Mouse (Mus musculus) ES-Bruce4 (cell line): Measurements from ENCODE around the gene Crebrf.

Experiments used
- CTCF ChIP-seq: IDR thresholded peaks from one replicate; pipeline ENCODE4 v1.8.1; 2011; ENCODE audit warnings: low read depth, low read length
- EP300 ChIP-seq: IDR thresholded peaks from 2 replicates; pipeline ENCODE4 v1.6.1; 2011; ENCODE audit warnings: low read depth, low read length; ENCODE audit not compliant: insufficient read depth
- POLR2A ChIP-seq: IDR thresholded peaks from one replicate; pipeline ENCODE4 v1.8.1; 2011; ENCODE audit warnings: low read length; ENCODE audit not compliant: insufficient read depth

- no peak for TF ChIP-seq POLR2A
- TF ChIP-seq CTCF: no peak
- no peak for TF ChIP-seq EP300
Measured at GRCm38 (mm10) chr17:26792096-26792495, 76.6 kb downstream of the Crebrf start.
